Mouse (Mus musculus) spleen, adult 2 months (tissue): ENCODE measurements around the gene Grik4.

Source experiments
- CTCF ChIP-seq: fragments of 200-500 bp; IDR thresholded peaks from 2 replicates; pipeline ENCODE4 v1.5.1; 2011; ENCODE audit warnings: mild to moderate bottlenecking, inconsistent platforms; ENCODE audit not compliant: insufficient read depth, insufficient read length, insufficient replicate concordance; ENCODE audit errors: extremely low read depth
- POLR2A ChIP-seq: fragments of 200-500 bp; IDR thresholded peaks from 2 replicates; pipeline ENCODE4 v1.6.1; 2011; ENCODE audit warnings: low read depth, low read length, inconsistent platforms

- TF ChIP-seq CTCF (no peak), POLR2A (no peak)
These were observed 142.4 kb downstream of the Grik4 start for GRCm38 (mm10) chr9:42801929-42802328.
